ENCODE assay signal across 22 mouse cellular contexts in genomic region chr3:52120858-52121257, GRCm38 (mm10).
"Had no signal": no experiment of that assay in that cellular context is flagged by ENCODE, and none has a peak within 500 bp of the region (broad histone marks: within the 10 kb centered on the region; RNA-seq: fewer than 3 reads in every experiment).

No protein-coding gene starts in this region.

- H3K4me1 ChIP-seq: neural tube, embryonic 12.5 days; neural tube, embryonic 15.5 days had no signal

- H3K27ac ChIP-seq: limb, embryonic 12.5 days; limb, embryonic 15.5 days; liver, embryonic 14.5 days; neural tube, embryonic 12.5 days; neural tube, embryonic 15.5 days; stomach, postnatal 0 days had no signal

- H3K9me3 ChIP-seq: limb, embryonic 12.5 days; limb, embryonic 15.5 days; neural tube, embryonic 12.5 days; neural tube, embryonic 15.5 days had no signal

- H3K36me3 ChIP-seq: limb, embryonic 12.5 days; limb, embryonic 15.5 days; neural tube, embryonic 12.5 days; neural tube, embryonic 15.5 days had no signal

- ATAC-seq: liver, postnatal 0 days had no signal

- H3K27me3 ChIP-seq: limb, embryonic 12.5 days; limb, embryonic 15.5 days; neural tube, embryonic 12.5 days; neural tube, embryonic 15.5 days had no signal

- DNase-seq: kidney, adult 18-20 months; kidney, adult 9 months; kidney, postnatal 14 days; kidney, postnatal 4 days; left cerebral cortex, postnatal 4 days; liver, postnatal 0 days; lung, postnatal 36 days; midbrain, embryonic 14.5 days; right cerebral cortex, adult 18-20 months; right cerebral cortex, postnatal 14 days; right cerebral cortex, postnatal 4 days; thymus, adult 2 months; thymus, postnatal 14 days; thymus, postnatal 4 days had no signal

- H3K4me2 ChIP-seq: limb, embryonic 12.5 days; limb, embryonic 15.5 days; liver, embryonic 11.5 days; midbrain, embryonic 11.5 days; neural tube, embryonic 12.5 days; neural tube, embryonic 15.5 days had no signal

- H3K9ac ChIP-seq: limb, embryonic 12.5 days; limb, embryonic 15.5 days; liver, embryonic 14.5 days; liver, postnatal 0 days; neural tube, embryonic 12.5 days; neural tube, embryonic 15.5 days had no signal

- H3K4me3 ChIP-seq: limb, embryonic 12.5 days; limb, embryonic 15.5 days; neural tube, embryonic 12.5 days; neural tube, embryonic 15.5 days had no signal
